Mouse (Mus musculus): ENCODE results near the gene Rabep1.

Rabep1 gene

GRCm38 (mm10) chr11:70980751-70981510 is 136.4 kb downstream of the Rabep1 start:
- DNase-seq, result no peak

GRCm38 (mm10) chr11:70982030-70982429 is 137.5 kb downstream of the Rabep1 start:
- DNase-seq, result no peak

- DNase-seq, result peak; percentile 95 to 97
Observed at GRCm38 (mm10) chr11:70982557-70983228, 138.1 kb downstream of the Rabep1 start, which contains the start of gene C1qbp. C1qbp (minus strand) TSS chr11:70983026.
